Mouse (Mus musculus) embryonic facial prominence, embryonic 10.5 days (tissue): ENCODE measurements around the gene Plcd4. TPM values are rescaled to one million over a fixed set of nuclear protein-coding genes. Genes with fewer than 3 reads are reported as not detected.
"Not testable (repeated sequence)": the region's sequence is repeated elsewhere in the genome, so short reads cannot be mapped to it uniquely, and the experiment has no call there.

Source experiments
- DNase-seq: peaks from one replicate; pipeline ENCODE4 v3.0.0-alpha.2; 2017; ENCODE audit warnings: low spot score
- H3K27ac ChIP-seq: fragments of 300-500 bp; sonication (generic); replicated peaks from 2 replicates; pipeline ENCODE4 v1.5.1; 2016; ENCODE audit warnings: mild to moderate bottlenecking
- H3K27me3 ChIP-seq: fragments of 300-500 bp; sonication (generic); replicated peaks from 2 replicates; pipeline ENCODE4 v1.6.1; 2016; ENCODE audit warnings: low read depth, mild to moderate bottlenecking; ENCODE audit not compliant: poor library complexity, severe bottlenecking
- H3K36me3 ChIP-seq: fragments of 300-500 bp; sonication (generic); replicated peaks from 2 replicates; pipeline ENCODE4 v1.6.1; 2016; ENCODE audit warnings: mild to moderate bottlenecking, moderate library complexity
- H3K4me1 ChIP-seq: fragments of 300-500 bp; sonication (generic); 2 replicates; pipeline ENCODE4 v1.6.1; 2016
- H3K4me3 ChIP-seq: fragments of 300-500 bp; sonication (generic); 2 replicates; pipeline ENCODE4 v1.5.1; 2016; ENCODE audit warnings: mild to moderate bottlenecking, moderate library complexity
- H3K9me3 ChIP-seq: fragments of 300-500 bp; sonication (generic); 2 replicates; pipeline ENCODE4 v1.6.1; 2016; ENCODE audit warnings: mild to moderate bottlenecking
- WGBS: fragments of 180-500 bp; shearing (Covaris S2); methylation state at CpG from one replicate; pipeline ENCODE4 v1.1.7; 2016; 5-methylcytosine and 5-hydroxymethylcytosine counted together
- polyA plus RNA-seq: library from polyadenylated mRNA; unstranded; fragments of >200 nt; fragmentation: Nextera tagmentation; extraction: Ambion mirVana; gene quantifications from 2 replicates; pipeline ENCODE4 v1.2.1, GENCODE M21; 2016

Gene Plcd4
- polyA plus RNA-seq = 0.59 and 0.87 TPM in 2 replicates

DNA sequence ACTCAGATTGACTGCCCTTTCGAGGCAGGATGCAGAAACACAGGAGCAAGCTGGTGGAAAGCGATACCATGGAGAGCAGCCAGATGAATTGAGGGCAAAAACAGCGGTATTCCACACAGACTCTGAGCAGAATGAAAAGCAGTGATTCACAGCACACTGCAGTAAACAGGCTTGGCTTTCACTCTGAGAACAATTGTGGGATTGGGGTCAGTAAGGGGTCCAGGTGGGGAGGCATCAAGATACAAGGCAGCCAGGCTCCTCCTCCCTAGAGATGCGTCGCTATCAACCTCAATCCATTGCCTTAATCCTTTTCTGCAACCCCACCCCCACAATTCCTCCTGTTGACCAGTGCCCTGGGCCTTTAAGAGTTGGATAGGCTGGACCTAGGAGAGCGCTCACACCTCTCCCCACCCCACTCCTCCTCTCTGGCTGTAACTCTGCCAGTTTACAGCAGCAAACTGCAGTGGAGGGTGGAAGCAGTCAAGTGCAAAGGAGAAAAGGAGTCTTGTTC is at the start of gene Plcd4:
TSS of gene Plcd4 (plus strand) at position 438 of the 511 bp plus-strand sequence.
- no peaks in the 10 kb centered on the region for H3K27me3 ChIP-seq
- H3K27ac ChIP-seq = no peak within 1 kb of the TSS
- WGBS = 6% methylated on average over 6 of the region's 6 CpGs
- H3K9me3 ChIP-seq = no peaks in the 10 kb centered on the region
- no peaks in the 10 kb centered on the region for H3K36me3 ChIP-seq
- 0 out of 2 replicates have a peak within 1 kb of the TSS, but pooled peaks have one; percentile 25 for H3K4me3 ChIP-seq
- H3K4me1 ChIP-seq = peaks cover 17% of the 10 kb centered on the region
- peak; percentile 34 for DNase-seq

DNA sequence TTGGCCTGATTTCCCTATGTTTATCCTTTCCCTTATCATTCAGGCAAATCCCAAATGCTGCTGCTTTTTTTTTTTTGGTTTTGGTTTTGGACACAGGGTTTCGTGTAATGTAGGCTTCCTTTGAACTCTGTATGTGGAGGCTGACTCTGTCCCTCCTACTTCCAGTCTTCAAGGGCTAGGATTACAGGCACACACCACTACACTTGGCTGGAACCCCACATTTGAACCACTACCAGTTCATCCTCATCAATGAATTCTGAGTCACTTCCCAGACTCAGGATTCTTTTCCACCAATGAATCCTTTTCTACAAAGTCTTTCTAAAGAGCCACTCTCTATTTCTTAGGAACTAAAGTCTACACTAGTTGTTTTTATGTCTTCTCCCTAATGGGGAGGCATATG is 41.6 kb upstream of the Plcd4 start:
- Histone ChIP-seq H3K9me3 (no peaks in the 10 kb centered on the region), H3K36me3 (peaks cover 34% of the 10 kb centered on the region)
- 95% methylated on average over 1 of the region's 1 CpGs for WGBS

DNA sequence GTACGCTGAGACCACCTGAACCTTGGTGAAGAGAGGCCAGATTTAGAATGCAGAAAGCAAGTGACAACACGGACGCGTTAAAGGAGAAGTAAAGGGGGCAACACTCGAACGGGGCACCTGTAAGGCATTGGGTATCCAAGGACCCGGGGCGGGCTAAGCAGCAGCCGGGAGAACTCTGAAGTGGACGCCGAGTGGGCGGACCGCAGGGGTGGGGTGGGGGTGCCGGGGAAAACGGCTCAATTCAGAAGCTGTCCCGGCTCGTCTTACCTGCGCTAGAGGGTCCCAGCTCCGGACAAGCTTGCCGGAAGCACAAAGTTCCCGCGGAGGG is 37.3 kb upstream of the Plcd4 start:
- DNase-seq = no peak
- Histone ChIP-seq H3K4me1 (peaks cover 25% of the 10 kb centered on the region), H3K27ac (peak overlapping the region; percentile 97), H3K36me3 (peaks cover 38% of the 10 kb centered on the region), H3K4me3 (peak overlapping the region; percentile 75), H3K27me3 (no peaks in the 10 kb centered on the region), H3K9me3 (no peaks in the 10 kb centered on the region)
- under 1% methylated on average over 22 of the region's 22 CpGs for WGBS

More for the DNA sequence above, 41.6 kb upstream of the Plcd4 start:
- no peaks in the 10 kb centered on the region for H3K27me3 ChIP-seq
- DNase-seq = no peak
- H3K4me3 ChIP-seq = no peak overlapping the region
- H3K4me1 ChIP-seq = peaks cover 10% of the 10 kb centered on the region
- no peak overlapping the region for H3K27ac ChIP-seq

DNA sequence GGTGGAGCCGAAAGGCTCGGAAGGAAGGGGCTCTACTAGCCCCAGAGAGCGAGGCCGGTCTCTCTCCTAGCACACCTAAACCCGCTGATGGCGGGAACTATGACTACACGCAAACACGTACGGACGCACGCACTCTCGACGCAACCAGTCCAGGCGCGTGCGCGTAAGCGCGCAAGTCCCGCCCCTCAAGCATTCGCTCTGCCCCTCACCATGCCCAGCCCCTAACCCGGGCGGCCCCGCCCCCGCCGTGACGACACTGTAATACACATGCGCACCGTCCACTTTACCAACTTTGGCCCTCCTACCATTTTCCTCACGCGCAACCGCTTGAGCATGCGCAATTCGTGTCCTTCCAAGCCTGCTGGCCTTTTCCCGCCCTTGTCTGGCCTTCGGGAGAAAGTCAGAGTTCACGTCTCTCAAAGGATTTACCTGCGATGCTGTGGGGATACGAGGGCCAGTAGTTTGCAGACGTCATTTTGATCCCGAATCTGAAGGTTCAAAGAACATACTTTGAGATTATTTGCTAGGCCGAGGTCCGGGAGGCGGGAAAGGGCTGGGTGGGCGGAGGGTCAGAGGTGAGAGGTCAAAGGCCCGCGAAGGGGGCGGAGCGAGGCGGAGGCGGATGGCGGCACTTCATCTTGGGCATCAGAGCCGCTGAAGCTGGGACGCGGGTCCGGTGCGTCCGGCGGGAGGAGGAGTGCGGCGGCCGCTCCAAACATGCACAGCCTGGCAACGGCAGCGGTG is 36.8 kb upstream of the Plcd4 start, which contains the start of gene Cnot9:
TSS of gene Cnot9 (plus strand) at position 338 of the 744 bp plus-strand sequence.
- Histone ChIP-seq H3K4me1 (peaks cover 25% of the 10 kb centered on the region), H3K4me3 (peak within 1 kb of the TSS; percentile 75), H3K27me3 (no peaks in the 10 kb centered on the region), H3K9me3 (no peaks in the 10 kb centered on the region), H3K36me3 (peaks cover 42% of the 10 kb centered on the region), H3K27ac (peak within 1 kb of the TSS; percentile 97)
- under 1% methylated on average over 64 of the region's 64 CpGs for WGBS
- peak; percentile 100 for DNase-seq

DNA sequence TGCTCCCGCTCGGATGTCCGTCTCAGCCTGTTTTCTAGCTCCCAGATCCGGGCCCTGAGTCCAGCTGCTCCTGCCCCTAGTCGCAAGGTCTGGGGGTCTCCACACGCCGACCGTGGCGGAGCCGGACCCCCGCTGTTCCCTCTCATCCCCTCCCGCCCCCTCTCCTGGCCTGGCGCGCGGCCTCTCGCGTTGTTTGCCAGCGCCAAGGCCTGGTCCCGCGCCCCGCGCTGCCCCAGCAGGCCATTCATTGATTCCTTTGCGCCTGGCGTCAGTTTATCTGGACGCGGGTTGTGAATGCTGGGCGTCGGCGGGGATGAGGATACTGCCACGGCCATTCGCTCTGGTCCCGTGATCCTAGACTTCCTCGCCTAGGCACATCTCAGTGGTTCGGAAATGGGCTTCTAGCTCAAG is 36.2 kb upstream of the Plcd4 start:
- Histone ChIP-seq H3K27me3 (no peaks in the 10 kb centered on the region), H3K36me3 (peaks cover 44% of the 10 kb centered on the region), H3K4me1 (peaks cover 25% of the 10 kb centered on the region), H3K4me3 (peak overlapping the region; percentile 75), H3K27ac (peak overlapping the region; percentile 97), H3K9me3 (no peaks in the 10 kb centered on the region)
- under 1% methylated on average over 34 of the region's 34 CpGs for WGBS
- DNase-seq = peak; percentile 90

DNA sequence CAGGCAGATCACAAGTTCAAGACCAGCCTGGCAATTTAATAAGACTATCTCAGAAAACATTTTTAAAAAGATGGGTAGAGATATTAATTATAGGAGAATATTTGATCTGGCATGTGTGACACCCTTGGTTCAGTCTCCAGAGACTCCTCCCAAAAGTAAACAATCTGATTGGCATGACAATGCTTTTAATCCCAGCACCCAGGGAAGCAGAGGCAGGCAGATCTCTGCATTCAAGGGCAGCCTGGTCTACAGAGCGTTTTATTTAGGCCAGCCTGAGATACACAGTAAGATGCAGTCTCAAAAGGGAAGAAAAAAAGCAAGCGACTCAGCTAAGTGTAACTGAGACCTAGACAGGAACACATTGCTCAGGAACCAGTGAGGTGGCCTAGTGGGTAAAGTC is 34.9 kb upstream of the Plcd4 start:
- H3K4me1 ChIP-seq = peaks cover 25% of the 10 kb centered on the region
- H3K9me3 ChIP-seq = no peaks in the 10 kb centered on the region
- H3K4me3 ChIP-seq = peak overlapping the region; percentile 75
- WGBS = 90% methylated on average over 2 of the region's 2 CpGs
- no peak overlapping the region for H3K27ac ChIP-seq
- no peaks in the 10 kb centered on the region for H3K27me3 ChIP-seq
- no peak for DNase-seq
- H3K36me3 ChIP-seq = peaks cover 50% of the 10 kb centered on the region

DNA sequence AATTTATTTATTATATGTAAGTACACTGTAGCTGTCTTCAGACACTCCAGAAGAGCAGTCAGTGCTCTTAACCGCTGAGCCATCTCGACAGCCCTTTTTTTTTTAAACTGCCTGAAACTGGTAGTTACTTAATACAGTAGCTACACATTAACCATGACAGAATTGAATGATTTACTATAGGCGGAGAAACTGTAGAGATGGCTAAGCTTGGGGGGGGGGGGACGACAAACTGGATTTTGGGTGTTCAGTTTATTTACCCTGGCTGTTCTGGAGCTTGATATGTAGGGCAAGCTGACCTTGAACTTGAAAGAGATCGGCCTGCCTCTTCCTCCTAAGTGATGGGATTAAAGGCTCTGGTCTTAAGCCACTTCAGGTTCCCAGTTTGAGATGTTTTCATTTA is 31.4 kb upstream of the Plcd4 start:
- 97% methylated on average over 5 of the region's 5 CpGs for WGBS
- no peak overlapping the region for H3K27ac ChIP-seq
- H3K27me3 ChIP-seq = no peaks in the 10 kb centered on the region
- DNase-seq = no peak
- H3K36me3 ChIP-seq = peaks cover 84% of the 10 kb centered on the region
- no peaks in the 10 kb centered on the region for H3K9me3 ChIP-seq
- peaks cover 16% of the 10 kb centered on the region for H3K4me1 ChIP-seq
- no peak overlapping the region for H3K4me3 ChIP-seq

DNA sequence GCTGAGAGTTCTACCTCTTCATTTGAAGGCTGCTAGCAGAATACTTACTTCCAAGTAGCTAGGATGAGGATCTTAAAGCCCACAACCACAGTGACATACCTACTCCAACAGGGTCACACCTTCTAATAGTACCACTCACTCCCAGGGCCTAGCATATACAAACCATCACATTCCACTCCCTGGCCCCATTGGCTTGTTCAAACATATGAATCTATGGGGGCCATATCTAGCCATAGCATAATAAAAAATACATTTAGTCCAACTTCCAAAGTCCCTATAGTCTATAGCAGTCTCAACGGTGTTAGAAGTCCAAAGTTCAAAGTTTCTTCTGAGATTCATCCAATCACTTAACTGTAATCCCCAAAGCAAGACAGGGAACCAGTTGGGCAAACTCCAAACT is 29.7 kb upstream of the Plcd4 start:
- peaks cover 90% of the 10 kb centered on the region for H3K36me3 ChIP-seq
- 92% methylated on average over 1 of the region's 1 CpGs for WGBS

DNA sequence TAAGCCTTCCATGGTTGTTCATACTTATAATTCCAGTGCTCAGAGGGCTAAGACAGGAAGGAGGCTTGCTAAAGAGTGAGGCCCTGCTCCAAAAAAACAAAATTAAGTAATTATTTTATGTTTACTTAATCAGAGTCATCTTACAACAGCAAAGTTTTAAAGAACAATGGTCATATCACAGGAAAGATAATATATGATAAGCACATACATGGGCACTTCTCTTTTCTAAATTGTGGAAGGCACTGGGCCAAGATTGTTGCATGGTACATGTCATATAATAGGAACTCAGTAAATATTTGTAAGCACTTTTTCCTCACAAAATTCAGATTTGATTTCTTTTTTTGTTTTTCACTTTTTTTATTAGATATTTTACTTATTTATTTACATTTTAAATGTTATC is 22.8 kb upstream of the Plcd4 start:
- H3K4me1 ChIP-seq = no peaks in the 10 kb centered on the region
- H3K9me3 ChIP-seq = no peaks in the 10 kb centered on the region
- no peak overlapping the region for H3K4me3 ChIP-seq
- no peak for DNase-seq
- H3K27ac ChIP-seq = no peak overlapping the region
- peaks cover 93% of the 10 kb centered on the region for H3K36me3 ChIP-seq
- H3K27me3 ChIP-seq = no peaks in the 10 kb centered on the region

More for the DNA sequence above, 29.7 kb upstream of the Plcd4 start:
- H3K9me3 ChIP-seq, H3K4me3 ChIP-seq, H3K27me3 ChIP-seq, H3K4me1 ChIP-seq, DNase-seq, H3K27ac ChIP-seq: not testable (repeated sequence)

DNA sequence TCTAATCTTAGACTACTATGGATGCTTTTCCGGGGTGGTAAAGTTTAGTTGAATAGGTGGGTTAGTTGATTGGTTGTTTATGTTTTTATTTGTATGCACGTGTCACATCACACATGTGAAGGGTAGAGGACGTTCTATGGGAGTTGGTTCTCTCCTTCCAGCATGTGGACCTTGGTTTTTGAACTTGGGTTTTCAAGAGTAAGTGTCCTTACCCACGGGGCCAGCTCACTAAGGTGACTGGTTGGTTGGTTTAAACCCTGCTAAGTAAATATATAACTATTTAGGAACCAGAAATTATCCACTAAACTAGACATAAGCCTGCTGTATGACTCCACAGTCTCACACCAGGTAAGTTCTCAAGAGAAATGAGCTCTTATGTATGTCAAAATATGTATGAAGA is 17.9 kb upstream of the Plcd4 start:
- WGBS = 89% methylated on average over 4 of the region's 4 CpGs
- Histone ChIP-seq H3K27ac (no peak overlapping the region), H3K27me3 (no peaks in the 10 kb centered on the region), H3K4me3 (no peak overlapping the region), H3K9me3 (no peaks in the 10 kb centered on the region), H3K36me3 (peaks cover 99% of the 10 kb centered on the region), H3K4me1 (no peaks in the 10 kb centered on the region)
- DNase-seq = no peak

DNA sequence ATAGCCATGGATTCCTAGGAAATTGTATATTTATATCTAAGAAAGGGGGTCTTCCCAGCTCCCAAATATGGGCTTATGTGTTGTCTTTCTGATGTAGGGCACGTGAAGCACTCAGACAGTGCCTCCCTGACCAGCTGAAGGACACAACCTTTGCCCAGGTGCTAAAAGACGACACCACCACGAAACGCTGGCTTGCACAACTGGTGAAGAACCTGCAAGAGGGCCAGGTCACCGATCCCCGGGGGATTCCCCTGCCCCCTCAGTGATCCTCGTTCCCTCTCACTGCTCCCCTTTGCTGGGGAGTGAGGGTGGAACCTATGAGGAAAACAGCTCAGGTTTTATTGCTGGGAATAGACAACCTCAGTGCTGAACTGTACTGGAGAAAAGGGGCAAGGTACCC is 14.1 kb upstream of the Plcd4 start:
- H3K27me3 ChIP-seq = no peaks in the 10 kb centered on the region
- H3K9me3 ChIP-seq = no peaks in the 10 kb centered on the region
- no peak for DNase-seq
- no peak overlapping the region for H3K4me3 ChIP-seq
- WGBS = 94% methylated on average over 7 of the region's 7 CpGs
- H3K27ac ChIP-seq = no peak overlapping the region
- H3K36me3 ChIP-seq = peaks cover 99% of the 10 kb centered on the region
- no peaks in the 10 kb centered on the region for H3K4me1 ChIP-seq

DNA sequence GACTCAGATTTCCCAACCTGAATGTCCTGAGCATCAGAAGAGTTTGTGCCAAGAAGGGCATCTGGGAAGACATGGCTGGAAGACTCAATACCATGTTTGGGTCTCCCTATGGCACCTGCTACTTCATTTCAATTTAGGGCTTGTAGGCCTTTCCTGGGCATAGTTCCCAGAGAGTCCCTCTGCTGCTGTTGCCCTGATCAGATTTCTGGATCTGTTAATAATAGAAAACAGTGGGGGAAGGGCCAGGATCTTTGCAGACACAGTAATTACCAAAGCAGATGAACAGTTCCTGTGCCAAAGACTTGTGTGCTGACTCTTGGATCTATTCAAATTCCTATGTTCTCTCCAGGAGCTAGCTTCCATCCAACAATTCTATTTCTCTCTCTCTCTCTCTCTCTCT is 4.0 kb upstream of the Plcd4 start:
- H3K27ac ChIP-seq = no peak overlapping the region
- no peak overlapping the region for H3K4me3 ChIP-seq
- DNase-seq = no peak
- H3K27me3 ChIP-seq = no peaks in the 10 kb centered on the region
- H3K36me3 ChIP-seq = no peaks in the 10 kb centered on the region; the same call in 1 of the 2 replicates
- H3K9me3 ChIP-seq = no peaks in the 10 kb centered on the region
- peaks cover 17% of the 10 kb centered on the region for H3K4me1 ChIP-seq

DNA sequence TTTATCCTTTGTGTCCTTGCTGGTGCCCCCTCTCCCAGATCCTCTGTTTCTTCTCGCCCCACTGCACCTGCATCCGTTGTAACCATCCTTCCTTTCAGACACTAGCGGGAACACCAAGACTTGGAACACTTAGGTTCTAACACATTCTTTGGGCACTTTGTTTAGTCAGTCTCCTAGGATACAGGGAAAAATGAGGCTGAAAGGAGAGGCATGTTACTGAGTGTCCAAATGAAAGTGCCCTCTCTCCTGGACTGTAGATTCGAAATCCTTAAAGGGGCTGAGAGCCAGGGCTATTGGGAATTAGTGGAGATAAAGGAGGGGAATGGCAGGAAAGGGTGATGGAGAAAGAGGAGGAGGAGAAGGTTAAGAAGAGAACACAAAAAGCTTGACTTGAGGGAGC is 1.5 kb downstream of the Plcd4 start, which contains the start of gene Usp37:
TSS of gene Usp37 (minus strand) at position 101 of the 400 bp plus-strand sequence.
- H3K36me3 ChIP-seq = no peaks in the 10 kb centered on the region
- H3K4me1 ChIP-seq = peaks cover 9% of the 10 kb centered on the region
- no peak for DNase-seq
- WGBS = 78% methylated on average over 4 of the region's 4 CpGs
- H3K9me3 ChIP-seq = no peaks in the 10 kb centered on the region
- H3K4me3 ChIP-seq = no peak within 1 kb of the TSS
- no peak within 1 kb of the TSS for H3K27ac ChIP-seq
- no peaks in the 10 kb centered on the region for H3K27me3 ChIP-seq
